Mouse (Mus musculus): ENCODE results near the gene Immp2l. TPM values are rescaled to one million over a fixed set of nuclear protein-coding genes. Genes with fewer than 3 reads are reported as not detected.

Gene Immp2l
- polyA plus RNA-seq, 1 experiment from 2014 or later = 8.1 TPM

GRCm38 (mm10) chr12:41528410-41528809 lies 504.5 kb downstream of the Immp2l start:
- ATAC-seq (ENCODE audit: insufficient number of reproducible peaks, low FRiP score, low TSS enrichment, low read depth) = no peak
- H3K4me2 ChIP-seq (ENCODE audit: low read depth, severe bottlenecking) = no peak overlapping the region
- WGBS = 87% methylated on average over 4 of the region's 4 CpGs
- no peak overlapping the region for H3K4me3 ChIP-seq (ENCODE audit: low read depth, low read length)
- no peak for DNase-seq (ENCODE audit: low spot score)
- no peaks in the 10 kb centered on the region for H3K4me1 ChIP-seq (ENCODE audit: control insufficient read depth, insufficient read depth, low read length)
- H3K27me3 ChIP-seq (ENCODE audit: control insufficient read depth, insufficient read depth, low read length) = no peaks in the 10 kb centered on the region
- H3K9me3 ChIP-seq (ENCODE audit: control insufficient read depth, low read length) = no peaks in the 10 kb centered on the region
- H3K9ac ChIP-seq (ENCODE audit: low read length) = no peak overlapping the region
- H3K27ac ChIP-seq (replicated peaks; ENCODE audit: low read depth, low read length) = no peak overlapping the region
- H3K36me3 ChIP-seq (ENCODE audit: control insufficient read depth, insufficient read depth, low read length) = no peaks in the 10 kb centered on the region

GRCm38 (mm10) chr12:41539989-41540388 lies 516.1 kb downstream of the Immp2l start:
- WGBS = 87% methylated on average over 5 of the region's 5 CpGs
- no peak overlapping the region for H3K4me2 ChIP-seq (ENCODE audit: low read depth, severe bottlenecking)
- ATAC-seq (ENCODE audit: insufficient number of reproducible peaks, low FRiP score, low TSS enrichment, low read depth) = no peak

GRCm38 (mm10) chr12:41551578-41551977 lies 527.7 kb downstream of the Immp2l start:
- H3K27ac ChIP-seq (replicated peaks; ENCODE audit: low read depth, low read length) = no peak overlapping the region
- no peak overlapping the region for H3K4me2 ChIP-seq (ENCODE audit: low read depth, severe bottlenecking)
- no peaks in the 10 kb centered on the region for H3K9me3 ChIP-seq (ENCODE audit: control insufficient read depth, low read length)
- 0 out of 2 replicates have a peak, but pooled peaks cover 3% of the 10 kb centered on the region for H3K4me1 ChIP-seq (ENCODE audit: control insufficient read depth, insufficient read depth, low read length)
- no peaks in the 10 kb centered on the region for H3K36me3 ChIP-seq (ENCODE audit: control insufficient read depth, insufficient read depth, low read length)
- no peaks in the 10 kb centered on the region for H3K27me3 ChIP-seq (ENCODE audit: control insufficient read depth, insufficient read depth, low read length)
- DNase-seq (ENCODE audit: low spot score) = no peak
- no peak for ATAC-seq (ENCODE audit: insufficient number of reproducible peaks, low FRiP score, low TSS enrichment, low read depth)
- no peak overlapping the region for H3K9ac ChIP-seq (ENCODE audit: low read length)
- 91% methylated on average over 4 of the region's 4 CpGs for WGBS
- no peak overlapping the region for H3K4me3 ChIP-seq (ENCODE audit: low read depth, low read length)

More at GRCm38 (mm10) chr12:41539989-41540388, 516.1 kb downstream of the Immp2l start:
- no peak for DNase-seq (ENCODE audit: low spot score)
- Histone ChIP-seq H3K27ac (replicated peaks; ENCODE audit: low read depth, low read length) (no peak overlapping the region), H3K4me1 (ENCODE audit: control insufficient read depth, insufficient read depth, low read length) (no peaks in the 10 kb centered on the region), H3K9ac (ENCODE audit: low read length) (no peak overlapping the region), H3K27me3 (ENCODE audit: control insufficient read depth, insufficient read depth, low read length) (no peaks in the 10 kb centered on the region), H3K36me3 (ENCODE audit: control insufficient read depth, insufficient read depth, low read length) (no peaks in the 10 kb centered on the region), H3K9me3 (ENCODE audit: control insufficient read depth, low read length) (no peaks in the 10 kb centered on the region), H3K4me3 (ENCODE audit: low read depth, low read length) (no peak overlapping the region)

GRCm38 (mm10) chr12:41557832-41558231 lies 533.9 kb downstream of the Immp2l start:
- WGBS = 32% methylated on average over 3 of the region's 3 CpGs
- Histone ChIP-seq H3K27me3 (ENCODE audit: control insufficient read depth, insufficient read depth, low read length) (no peaks in the 10 kb centered on the region), H3K4me2 (ENCODE audit: low read depth, severe bottlenecking) (no peak overlapping the region), H3K9ac (ENCODE audit: low read length) (no peak overlapping the region), H3K4me1 (ENCODE audit: control insufficient read depth, insufficient read depth, low read length) (0 out of 2 replicates have a peak, but pooled peaks cover 3% of the 10 kb centered on the region), H3K27ac (replicated peaks; ENCODE audit: low read depth, low read length) (no peak overlapping the region), H3K36me3 (ENCODE audit: control insufficient read depth, insufficient read depth, low read length) (no peaks in the 10 kb centered on the region), H3K9me3 (ENCODE audit: control insufficient read depth, low read length) (no peaks in the 10 kb centered on the region), H3K4me3 (ENCODE audit: low read depth, low read length) (no peak overlapping the region)
- ATAC-seq (ENCODE audit: insufficient number of reproducible peaks, low FRiP score, low TSS enrichment, low read depth) (no peak), DNase-seq (ENCODE audit: low spot score) (no peak)

GRCm38 (mm10) chr12:41558956-41559735 lies 535.3 kb downstream of the Immp2l start:
- no peaks in the 10 kb centered on the region for H3K36me3 ChIP-seq (ENCODE audit: control insufficient read depth, insufficient read depth, low read length)
- H3K4me1 ChIP-seq (ENCODE audit: control insufficient read depth, insufficient read depth, low read length) = 0 out of 2 replicates have a peak, but pooled peaks cover 3% of the 10 kb centered on the region
- H3K4me3 ChIP-seq (ENCODE audit: low read depth, low read length) = no peak overlapping the region
- WGBS = 40% methylated on average over 5 of the region's 5 CpGs
- no peak overlapping the region for H3K27ac ChIP-seq (replicated peaks; ENCODE audit: low read depth, low read length)
- no peaks in the 10 kb centered on the region for H3K9me3 ChIP-seq (ENCODE audit: control insufficient read depth, low read length)
- H3K4me2 ChIP-seq (ENCODE audit: low read depth, severe bottlenecking) = no peak overlapping the region
- H3K27me3 ChIP-seq (ENCODE audit: control insufficient read depth, insufficient read depth, low read length) = no peaks in the 10 kb centered on the region
- DNase-seq (ENCODE audit: low spot score) (no peak), ATAC-seq (ENCODE audit: insufficient number of reproducible peaks, low FRiP score, low TSS enrichment, low read depth) (no peak)
- H3K9ac ChIP-seq (ENCODE audit: low read length) = no peak overlapping the region

- ATAC-seq (ENCODE audit: insufficient number of reproducible peaks, low FRiP score, low TSS enrichment, low read depth) (peak; percentile 78; the same call in 1 of the 2 replicates), DNase-seq (ENCODE audit: low spot score) (peak; percentile 48)
- Histone ChIP-seq H3K9me3 (ENCODE audit: control insufficient read depth, low read length) (no peaks in the 10 kb centered on the region), H3K9ac (ENCODE audit: low read length) (0 out of 2 replicates have a peak overlapping the region, but pooled peaks have one; percentile 22), H3K36me3 (ENCODE audit: control insufficient read depth, insufficient read depth, low read length) (no peaks in the 10 kb centered on the region), H3K4me1 (ENCODE audit: control insufficient read depth, insufficient read depth, low read length) (0 out of 2 replicates have a peak, but pooled peaks cover 5% of the 10 kb centered on the region), H3K27me3 (ENCODE audit: control insufficient read depth, insufficient read depth, low read length) (no peaks in the 10 kb centered on the region), H3K4me2 (ENCODE audit: low read depth, severe bottlenecking) (peak overlapping the region; percentile 35), H3K4me3 (ENCODE audit: low read depth, low read length) (no peak overlapping the region), H3K27ac (replicated peaks; ENCODE audit: low read depth, low read length) (no peak overlapping the region)
- 19% methylated on average over 18 of the region's 18 CpGs for WGBS
Observed at GRCm38 (mm10) chr12:41565540-41566432, 541.9 kb downstream of the Immp2l start.

GRCm38 (mm10) chr12:41566433-41566794 lies 542.5 kb downstream of the Immp2l start:
- Histone ChIP-seq H3K4me3 (ENCODE audit: low read depth, low read length) (no peak overlapping the region), H3K4me1 (ENCODE audit: control insufficient read depth, insufficient read depth, low read length) (0 out of 2 replicates have a peak, but pooled peaks cover 5% of the 10 kb centered on the region), H3K4me2 (ENCODE audit: low read depth, severe bottlenecking) (peak overlapping the region; percentile 35), H3K9me3 (ENCODE audit: control insufficient read depth, low read length) (no peaks in the 10 kb centered on the region), H3K9ac (ENCODE audit: low read length) (no peak overlapping the region), H3K27me3 (ENCODE audit: control insufficient read depth, insufficient read depth, low read length) (no peaks in the 10 kb centered on the region), H3K27ac (replicated peaks; ENCODE audit: low read depth, low read length) (no peak overlapping the region), H3K36me3 (ENCODE audit: control insufficient read depth, insufficient read depth, low read length) (no peaks in the 10 kb centered on the region)
- DNase-seq (ENCODE audit: low spot score) (no peak), ATAC-seq (ENCODE audit: insufficient number of reproducible peaks, low FRiP score, low TSS enrichment, low read depth) (peak; percentile 65; the same call in 1 of the 2 replicates)
- 19% methylated on average over 1 of the region's 1 CpGs for WGBS

- Histone ChIP-seq H3K4me3 (ENCODE audit: low read depth, low read length) (no peak overlapping the region), H3K27me3 (ENCODE audit: control insufficient read depth, insufficient read depth, low read length) (no peaks in the 10 kb centered on the region), H3K4me1 (ENCODE audit: control insufficient read depth, insufficient read depth, low read length) (no peaks in the 10 kb centered on the region), H3K9ac (ENCODE audit: low read length) (no peak overlapping the region), H3K4me2 (ENCODE audit: low read depth, severe bottlenecking) (no peak overlapping the region), H3K36me3 (ENCODE audit: control insufficient read depth, insufficient read depth, low read length) (no peaks in the 10 kb centered on the region), H3K9me3 (ENCODE audit: control insufficient read depth, low read length) (no peaks in the 10 kb centered on the region), H3K27ac (replicated peaks; ENCODE audit: low read depth, low read length) (no peak overlapping the region)
- DNase-seq (ENCODE audit: low spot score) (no peak), ATAC-seq (ENCODE audit: insufficient number of reproducible peaks, low FRiP score, low TSS enrichment, low read depth) (no peak)
- WGBS = 37% methylated on average over 3 of the region's 3 CpGs
Observed at GRCm38 (mm10) chr12:41573754-41574153, 549.9 kb downstream of the Immp2l start.

Data from limb, embryonic 11.5 days (tissue).